Mouse (Mus musculus): ENCODE measurements around the gene Slc1a4.

The Slc1a4 gene

DNA sequence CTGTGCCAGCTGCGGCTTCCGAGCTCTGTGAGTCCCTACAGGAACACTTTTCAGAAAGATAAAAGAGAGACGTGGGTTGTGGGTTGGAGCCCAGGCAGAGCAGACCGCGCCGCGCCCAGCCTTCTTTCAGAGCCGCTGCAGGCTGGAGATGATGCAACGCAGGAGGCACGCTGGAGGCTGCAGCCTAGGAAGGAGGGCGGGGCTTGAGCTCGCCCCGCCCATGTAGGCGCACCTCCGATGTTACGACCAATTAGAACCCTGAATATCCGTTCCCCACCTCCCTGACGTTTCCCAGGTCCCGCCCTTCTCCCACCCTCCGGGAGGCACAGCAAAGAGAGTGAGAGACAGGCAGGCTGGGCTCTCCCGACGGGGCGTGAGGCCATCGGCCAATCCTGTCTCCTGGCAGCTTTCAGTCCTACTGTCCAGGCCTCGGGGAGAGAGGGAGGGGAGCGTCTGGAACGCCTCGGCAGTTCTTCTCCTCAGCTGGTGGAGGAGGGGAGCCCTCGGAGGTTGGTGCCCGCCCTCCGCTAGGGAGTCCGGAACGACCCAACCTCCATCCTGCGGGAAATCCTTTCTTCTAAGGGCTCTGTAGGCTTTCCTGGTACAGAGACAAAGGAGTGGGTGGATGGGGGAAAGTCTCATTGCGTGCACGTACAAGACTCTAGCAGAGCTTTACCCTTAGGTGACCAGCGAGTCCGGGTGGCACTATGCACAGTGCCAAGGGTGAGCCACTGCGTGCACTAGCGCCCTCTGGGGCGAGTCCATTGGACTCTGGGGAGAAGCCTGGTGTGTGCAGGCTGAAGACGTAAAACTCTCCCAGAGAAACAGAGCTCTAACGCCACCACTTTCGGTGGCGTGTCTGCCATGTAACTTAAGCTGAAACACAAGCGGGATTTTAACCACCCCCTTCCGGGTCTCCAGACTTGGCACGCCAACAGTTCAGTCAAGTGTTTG is at the start of gene Slc1a4:
TSS of gene Slc1a4 (minus strand) at position 153 of the 954 bp plus-strand sequence.
- peak; percentile 97 for DNase-seq

DNA sequence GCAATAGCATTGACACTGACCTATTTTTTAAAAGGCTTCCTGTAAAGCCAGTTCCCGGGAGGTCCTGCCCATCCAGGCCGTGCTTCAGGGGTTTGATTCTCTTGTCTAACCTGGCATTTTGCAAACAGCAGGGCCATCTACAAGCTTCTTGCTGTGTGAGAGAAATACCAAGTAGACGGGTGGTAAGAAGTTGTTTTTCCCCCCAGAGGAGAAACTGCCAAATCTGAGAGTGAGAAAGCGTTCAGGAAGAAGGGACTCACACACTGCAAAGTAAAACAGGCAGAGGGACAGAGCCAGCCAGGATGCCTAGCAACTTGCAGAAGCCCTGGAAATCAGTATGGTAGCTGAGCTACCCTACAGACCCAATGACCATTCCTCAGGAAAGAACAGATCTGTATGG is 47.6 kb upstream of the Slc1a4 start:
- DNase-seq = no peak

DNA sequence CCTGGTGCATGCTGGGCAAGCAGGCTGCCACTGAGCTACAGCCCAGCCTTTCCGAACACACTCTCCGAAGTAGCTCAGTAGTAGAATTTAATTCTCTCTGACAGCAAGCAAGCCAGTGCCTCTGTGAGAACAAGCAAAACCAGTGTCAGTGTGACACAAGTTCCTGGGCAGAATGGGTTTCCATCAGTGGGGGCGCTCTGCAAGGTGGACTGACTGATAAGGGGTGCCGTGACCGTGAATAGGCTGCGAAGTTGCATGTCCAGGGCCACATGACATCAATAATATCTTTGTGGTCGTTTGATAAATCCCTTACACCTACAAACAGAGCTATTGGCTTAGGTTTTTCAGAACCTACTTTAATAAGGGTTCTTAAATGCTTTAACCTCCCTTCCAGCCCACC is 44.1 kb upstream of the Slc1a4 start:
- DNase-seq = no peak

DNA sequence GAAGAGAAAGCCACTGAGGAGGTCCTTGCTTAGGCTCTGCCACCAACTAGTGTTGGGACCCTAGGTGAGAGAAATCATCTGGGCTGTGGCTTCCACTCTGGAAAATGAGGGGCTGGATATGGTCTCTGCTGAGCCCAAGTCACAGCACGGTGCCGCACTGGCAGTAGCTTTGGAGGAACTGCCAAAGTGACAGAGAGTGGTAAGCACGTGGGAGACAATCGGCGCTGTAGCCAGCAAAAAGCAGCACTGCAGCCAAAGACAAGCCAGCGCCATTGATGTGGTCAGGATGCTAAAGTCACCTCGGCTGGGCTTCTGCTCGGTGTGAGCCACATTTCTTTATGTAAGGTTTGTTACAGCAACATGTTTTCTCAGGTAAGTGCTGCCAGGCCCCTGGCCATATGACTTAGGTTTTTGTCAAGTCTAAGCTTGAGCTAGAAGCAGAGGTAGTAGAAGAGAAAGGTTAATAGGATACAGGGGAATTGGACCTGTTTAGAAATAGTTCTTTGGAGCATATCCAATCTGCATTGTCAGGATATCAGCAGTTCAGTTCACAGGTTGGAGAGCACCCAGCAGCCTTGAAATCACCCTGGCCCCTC is 40.2 kb upstream of the Slc1a4 start:
- peak; percentile 16 for DNase-seq

DNA sequence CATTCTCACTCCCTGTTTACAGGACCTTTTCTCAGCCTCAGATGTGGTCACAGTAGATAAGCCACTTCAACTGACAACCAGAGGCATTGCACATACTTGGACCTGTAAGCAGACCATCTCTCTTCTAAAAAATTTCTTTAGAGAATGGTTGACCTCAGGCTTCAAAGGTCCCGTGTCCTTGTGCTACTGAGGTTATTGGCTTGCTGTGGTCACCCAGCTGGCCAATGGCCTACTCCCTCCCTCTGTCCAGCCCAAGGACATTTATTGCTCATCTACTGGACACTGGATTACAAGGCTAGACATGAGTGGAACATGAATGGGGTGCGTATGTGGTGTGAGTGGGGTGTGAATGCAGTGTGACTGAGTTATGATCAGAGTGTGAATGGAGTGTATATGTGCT is 38.0 kb upstream of the Slc1a4 start:
- DNase-seq = no peak

DNA sequence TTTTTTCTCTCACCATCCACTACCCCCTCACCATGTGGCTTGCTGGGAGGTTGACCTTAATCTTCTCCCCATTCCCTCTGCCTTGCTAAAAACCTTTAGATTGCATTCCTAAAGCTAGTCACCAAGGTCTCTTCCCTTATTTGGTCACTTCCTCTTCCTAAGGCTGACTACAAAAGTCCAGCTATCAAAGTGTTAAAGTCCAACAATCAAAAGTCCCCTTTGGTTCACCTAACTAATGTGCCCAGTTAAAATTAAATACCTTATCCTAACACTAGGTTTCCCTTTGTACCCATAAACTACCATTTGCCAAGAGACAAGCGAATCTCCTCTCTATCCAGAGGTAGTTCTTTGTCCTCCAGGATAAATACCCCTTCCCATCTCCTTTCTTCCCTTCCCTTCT is 33.9 kb upstream of the Slc1a4 start:
- no peak for DNase-seq

DNA sequence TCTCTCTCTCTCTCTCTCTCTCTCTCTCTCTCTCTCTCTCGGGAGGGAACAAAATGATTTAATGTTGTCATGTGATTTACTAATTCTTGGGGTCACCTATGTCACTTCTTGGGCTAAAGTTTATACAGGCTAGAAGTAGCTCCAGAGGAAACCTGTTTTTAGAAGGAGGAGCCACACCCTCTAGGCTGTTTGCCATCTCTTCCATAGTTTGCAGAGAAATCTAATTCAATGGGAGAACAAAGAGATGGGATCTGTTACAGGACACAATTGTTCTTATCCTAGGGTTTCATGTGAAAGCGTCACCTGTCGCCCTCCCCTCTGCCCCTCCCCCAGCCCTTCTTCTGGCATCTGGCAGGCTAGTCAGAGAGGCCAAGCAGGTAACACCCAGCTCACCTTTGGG is 28.8 kb upstream of the Slc1a4 start:
- DNase-seq = no peak

DNA sequence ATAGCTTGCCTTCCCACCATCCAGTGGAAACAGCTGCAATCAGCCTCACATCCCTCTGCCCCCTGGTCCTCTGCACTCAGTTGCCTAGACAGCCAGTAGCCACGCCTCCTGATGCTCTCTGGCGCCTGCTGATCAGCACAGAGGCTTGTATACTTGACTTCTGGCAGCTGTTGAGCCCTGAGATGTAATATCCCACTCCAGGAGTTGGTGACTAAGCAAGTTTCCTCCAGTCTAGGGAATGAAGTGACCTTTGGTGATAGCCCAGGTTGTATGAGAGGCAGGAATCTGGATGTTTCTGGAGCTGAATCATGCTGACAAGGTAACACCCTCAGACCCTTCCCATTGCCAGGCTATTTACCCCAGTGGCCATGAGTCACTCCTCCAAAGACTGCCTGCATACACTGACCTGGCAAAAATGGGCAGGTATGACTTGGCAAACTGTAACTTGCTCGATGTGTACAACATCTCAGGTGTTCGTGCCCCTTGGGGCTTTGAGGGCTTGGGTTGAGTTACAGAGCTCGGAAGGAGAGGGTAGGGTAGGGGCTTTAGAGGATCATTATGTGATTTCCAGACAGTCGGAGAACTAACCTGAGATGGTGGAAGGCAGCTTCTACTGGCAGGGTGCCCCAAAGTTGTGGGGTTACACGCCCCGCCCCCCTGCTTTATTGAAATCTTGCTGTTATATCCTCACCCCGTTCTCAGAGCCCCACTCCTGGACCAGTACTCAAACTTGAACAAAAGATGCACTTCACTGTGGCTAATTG is 25.4 kb upstream of the Slc1a4 start:
- no peak for DNase-seq

DNA sequence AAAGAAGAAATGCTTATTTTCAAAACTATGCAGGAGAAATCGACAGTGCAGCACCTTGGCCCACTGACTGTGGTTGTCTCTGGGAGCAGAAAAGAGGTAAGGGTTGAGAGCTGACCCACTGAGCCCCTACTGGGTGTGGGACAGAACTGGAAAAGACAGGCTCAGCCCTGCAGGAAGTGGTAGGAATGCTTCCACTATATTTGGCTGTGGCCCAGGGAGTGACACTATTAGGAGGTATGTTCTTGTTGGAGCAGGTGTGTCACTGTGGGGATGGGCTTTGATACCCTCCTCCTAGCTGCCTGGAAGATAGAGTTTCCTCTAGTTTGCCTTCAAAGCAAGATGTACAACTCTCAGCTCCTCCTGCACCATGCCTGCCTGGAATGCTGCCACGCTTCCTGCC is 16.0 kb upstream of the Slc1a4 start:
- DNase-seq = no peak

DNA sequence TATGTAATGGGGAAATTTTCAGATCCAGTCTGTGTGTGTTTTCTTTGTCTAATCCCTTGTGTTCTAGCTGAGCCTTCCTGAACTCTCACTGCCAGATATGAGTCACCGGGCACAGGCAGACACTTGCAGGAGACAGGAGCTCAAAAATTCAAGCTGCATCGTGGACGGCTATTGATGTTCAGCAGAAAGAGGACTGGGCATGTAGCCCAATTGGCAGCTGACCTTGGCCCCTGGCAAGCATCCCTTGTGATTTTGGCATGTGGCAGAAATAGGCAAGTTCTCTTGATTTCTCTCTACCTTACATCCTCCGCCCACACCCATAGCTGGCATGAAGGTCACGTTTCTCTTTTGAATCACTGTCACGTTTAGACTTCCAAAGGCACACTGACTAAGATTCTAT is 15.0 kb upstream of the Slc1a4 start:
- DNase-seq = peak; percentile 89

DNA sequence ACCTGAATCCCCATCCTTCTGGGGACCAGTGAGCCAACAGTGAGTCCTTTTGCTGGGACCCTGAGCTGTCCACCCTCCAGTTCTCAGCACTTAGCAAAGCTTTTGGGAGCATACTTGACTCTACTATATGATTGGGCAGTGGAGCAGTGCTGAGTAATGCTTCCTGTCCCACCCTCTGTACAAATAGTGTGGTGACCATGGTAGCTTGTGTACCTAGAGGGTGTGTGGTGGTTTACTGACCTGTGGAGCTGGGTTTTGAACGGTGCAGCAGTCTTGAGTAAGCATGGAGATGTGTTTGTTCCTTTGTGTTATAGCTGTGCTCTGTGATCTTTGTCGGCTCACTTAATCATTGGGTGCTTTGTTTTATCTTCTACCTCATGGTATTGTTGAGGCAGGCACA is 13.9 kb upstream of the Slc1a4 start:
- DNase-seq = no peak

DNA sequence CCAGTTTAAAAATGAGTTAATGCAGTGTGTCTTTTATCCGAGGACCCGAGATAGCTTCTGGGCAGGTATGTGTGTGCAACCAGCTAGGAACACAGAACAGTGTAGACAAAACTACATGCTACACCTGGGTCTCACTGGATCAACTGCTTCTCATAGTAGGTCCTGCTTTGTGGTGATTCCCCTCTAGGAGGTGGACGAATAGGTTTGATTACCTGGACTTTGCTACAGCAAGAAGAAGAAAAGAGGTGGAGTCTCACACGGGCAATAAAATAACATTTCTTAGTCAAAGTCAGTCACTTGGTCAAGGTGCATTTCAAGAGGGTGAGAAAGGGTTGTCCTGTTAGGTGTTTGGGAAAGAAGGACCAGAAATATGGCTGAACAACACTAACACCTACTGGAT is 11.4 kb upstream of the Slc1a4 start:
- DNase-seq = no peak

DNA sequence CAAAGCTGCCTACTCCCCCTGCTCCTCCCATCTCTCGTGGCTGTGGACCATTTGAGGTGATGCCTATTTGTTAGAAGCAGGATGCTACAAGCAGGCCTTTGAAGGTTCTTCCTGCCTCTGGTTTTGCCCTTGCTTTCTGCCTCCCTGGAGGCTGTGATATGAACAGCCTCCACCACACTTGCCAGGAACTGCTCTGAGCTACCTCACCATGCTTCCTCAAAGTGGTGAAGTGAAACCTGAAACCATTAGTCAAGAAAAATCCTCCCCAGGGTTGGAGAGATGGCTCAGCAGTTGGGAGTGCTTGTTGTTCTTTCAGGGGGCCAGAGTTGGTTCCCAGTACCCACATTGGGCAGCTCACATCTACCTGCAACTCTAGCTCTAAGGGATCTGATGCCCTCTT is 9.1 kb upstream of the Slc1a4 start:
- DNase-seq = no peak

DNA sequence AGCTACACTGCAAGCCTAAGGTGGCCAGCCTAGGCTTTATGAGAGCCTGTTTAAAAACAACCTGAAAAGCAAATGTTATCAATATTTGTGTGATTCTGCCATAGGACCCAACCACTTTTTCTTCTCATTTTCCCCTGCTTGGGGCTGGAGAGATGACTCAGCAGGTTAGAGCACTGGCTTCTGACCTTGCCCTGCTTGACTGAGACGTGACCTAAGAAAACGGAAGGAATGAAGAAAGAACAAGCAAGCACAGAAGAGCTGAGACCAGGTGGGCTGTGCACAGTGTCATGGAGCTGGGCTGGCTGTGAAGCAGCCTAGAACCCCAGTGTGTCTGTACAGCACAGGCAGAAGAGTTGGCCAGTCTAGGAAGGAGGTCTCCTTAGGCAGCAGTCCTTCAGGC is 6.2 kb upstream of the Slc1a4 start:
- DNase-seq = no peak

DNA sequence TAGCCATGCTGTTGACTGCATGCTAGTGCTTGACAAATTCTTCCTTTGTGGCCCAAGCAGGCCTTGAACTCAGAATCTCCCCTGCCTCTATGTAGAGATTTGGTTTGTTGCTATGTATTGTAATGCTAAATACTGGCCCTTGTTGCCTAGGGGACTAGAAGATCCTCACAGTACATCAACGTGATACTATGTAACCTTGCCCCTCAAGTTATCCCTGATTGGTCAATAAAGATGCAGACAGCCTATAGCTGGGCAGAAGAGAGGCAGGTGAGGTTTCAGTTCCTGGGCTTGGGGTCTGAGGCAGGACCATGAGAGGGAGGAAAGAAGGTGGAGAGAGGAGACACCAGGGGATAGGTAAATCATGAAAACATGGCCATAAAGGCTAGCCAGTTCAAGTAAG is 1.8 kb upstream of the Slc1a4 start:
- DNase-seq = no peak

DNA sequence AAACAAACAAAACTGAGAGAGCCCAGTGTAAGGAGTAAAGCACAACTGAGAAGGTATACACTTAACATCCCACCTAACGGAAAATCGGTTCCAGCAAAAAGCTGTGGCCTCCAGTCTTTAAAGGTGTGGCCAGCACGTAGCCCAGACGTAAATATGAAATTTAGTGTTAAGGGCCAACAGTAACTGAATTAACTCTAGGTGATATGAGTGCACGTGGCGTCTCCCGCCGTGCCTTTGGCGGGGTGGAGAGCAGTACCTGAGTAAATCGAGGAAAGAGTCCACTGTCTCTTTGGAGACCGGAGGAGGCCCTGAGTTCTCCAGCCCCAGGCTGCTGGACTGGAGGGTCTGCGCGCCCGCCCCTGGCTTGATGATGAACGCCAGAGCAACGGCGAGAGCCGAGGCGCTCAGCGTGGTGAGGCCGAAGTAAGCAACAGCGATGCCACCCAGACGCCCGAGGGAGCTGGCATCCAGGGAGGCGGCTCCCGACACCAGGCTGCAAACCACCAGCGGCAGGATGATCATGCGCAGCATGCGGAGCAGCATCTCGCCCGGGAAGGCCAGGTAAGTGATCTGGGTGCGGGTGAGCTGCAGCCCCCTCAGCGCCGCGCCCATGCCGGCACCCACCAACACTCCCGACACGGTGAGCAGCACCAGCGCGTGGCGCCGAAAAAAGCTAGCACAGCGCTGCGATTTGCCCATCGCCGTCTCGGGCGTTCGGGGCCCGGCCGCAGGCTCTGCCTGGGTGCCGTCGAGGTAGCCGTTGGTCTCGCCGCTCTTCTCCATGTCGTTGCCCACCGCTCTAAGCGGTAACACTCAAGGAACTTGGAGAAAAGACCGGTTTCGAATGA is 599 bp downstream of the Slc1a4 start:
- DNase-seq = peak; percentile 66

DNA sequence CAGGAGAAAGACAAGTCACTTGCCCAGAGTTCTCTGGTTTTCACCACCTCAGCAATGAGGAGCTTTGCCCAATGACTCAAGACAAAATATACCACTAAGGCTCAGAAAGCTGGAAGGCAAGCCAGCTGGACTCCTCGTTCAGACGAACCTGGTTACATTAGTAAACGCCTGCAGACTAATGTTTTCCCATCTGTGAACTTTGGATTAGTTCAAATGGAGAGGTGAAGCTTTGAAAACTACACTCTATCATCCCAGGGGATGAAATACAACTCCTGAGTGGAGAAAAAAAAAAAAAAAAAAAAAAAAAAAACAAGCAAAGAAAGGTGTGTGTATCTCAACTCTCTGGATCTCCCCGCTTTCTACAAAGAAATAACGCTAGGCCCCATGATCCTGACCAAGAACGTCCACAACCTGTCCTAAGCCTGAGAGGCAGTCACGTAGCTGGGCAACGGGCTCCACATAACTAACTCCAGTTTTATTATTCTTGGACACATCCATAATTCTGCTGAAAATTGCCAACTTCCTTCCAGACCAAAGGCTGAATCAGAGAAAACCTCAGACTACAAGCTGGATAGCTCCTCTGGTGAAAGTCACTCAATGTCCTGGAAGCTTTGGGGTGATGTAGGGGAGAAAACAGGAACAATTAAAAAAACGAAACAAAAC is 1.4 kb downstream of the Slc1a4 start:
- DNase-seq = no peak

DNA sequence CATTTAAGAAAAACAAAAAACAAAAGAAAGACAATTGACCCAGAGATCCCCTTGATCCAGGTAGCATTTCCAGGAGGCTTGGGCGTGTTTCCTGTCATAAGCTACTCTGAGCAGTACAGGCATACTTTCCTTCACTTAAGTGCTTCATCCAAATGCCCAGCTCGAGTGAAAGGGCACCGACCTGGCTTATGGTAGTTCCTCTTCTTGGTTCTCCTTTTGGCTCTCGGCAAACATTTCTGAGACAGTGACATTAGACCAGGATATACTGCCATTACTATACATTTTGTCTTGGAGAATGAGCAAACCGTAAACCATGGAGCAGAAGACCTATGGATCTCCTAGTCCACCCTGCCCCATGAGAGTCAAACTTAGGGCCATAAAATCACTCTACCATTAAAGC is 2.8 kb downstream of the Slc1a4 start:
- no peak for DNase-seq

DNA sequence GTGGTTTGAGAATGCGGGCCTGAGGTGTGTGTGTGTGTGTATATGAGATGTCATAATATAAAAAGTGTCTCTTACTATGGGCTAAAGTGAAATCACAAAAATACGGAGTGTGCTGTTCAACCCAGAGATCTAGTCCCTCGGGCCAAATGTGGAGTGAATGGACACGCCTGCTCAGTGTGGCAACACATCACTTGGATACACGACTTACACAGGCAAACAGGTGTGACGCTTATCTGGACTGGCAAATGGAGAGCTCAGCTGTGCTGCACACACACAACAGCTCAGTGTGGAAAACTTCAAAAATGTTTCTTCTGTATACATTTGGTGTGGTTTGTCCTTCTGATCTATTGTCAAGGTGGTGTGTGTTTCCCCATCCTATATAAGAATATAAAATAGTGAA is 3.7 kb downstream of the Slc1a4 start:
- DNase-seq = no peak

DNA sequence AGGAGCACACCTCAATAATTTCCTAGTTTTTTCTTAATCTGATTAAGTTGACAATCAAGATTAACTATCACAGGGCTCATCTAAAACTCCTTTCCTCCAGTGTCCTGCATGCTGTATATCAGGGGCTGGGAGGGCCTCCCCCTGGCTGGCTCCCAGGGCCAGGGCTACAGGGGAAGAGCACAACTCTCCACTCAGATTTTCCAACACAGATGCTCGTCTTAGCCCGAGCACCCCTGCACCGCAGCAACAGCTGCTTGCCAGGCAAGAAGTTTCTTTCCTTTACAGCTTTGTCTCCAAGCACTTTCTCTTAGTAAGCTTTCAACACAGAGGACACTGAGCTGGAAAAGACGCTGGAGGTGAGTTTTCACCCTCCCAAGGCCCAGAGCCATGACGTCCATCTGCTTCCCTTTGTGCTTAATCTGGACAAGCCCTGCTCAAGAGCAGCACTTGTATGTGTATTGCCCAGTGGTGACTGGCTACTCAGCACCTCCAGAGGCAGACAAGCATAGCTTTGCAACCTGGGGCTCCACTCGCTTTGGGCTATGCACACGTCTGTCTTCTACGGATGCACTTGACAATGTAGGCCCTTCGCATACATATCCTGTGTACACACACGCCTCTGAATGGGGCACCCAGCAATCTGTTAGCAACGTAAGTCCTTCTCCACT is 6.1 kb downstream of the Slc1a4 start:
- no peak for DNase-seq

DNA sequence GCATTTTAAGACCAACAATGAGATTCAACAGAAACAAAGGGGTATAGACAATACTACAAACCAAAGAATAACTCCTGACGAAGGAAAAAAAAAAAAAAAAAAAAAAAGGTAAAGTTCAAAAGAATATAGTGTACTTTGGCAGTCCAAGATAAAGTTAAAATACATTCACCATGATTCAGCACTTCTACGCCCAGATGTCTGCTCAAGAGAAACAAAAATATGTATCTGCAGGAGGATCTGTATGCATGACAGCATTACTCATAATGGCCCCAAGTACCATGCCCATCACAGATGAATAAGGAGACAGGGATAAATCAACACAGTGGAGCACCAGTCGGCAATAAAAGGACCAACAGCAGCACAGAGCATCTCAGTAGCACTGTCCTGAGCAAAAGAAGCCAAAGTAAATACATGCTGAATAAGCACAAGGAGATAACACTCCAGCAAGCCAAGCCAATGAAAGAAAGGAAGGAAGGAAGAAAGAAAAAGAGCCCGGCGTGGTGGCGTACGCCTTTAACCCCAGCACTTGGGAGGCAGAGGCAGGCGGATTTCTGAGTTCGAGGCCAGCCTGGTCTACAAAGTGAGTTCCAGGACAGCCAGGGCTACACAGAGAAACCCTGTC is 7.3 kb downstream of the Slc1a4 start:
- no peak for DNase-seq

Data from cerebellum, adult 9-11 months (tissue).